Mouse (Mus musculus): ENCODE results near the gene Spsb3. TPM values are rescaled to one million over a fixed set of nuclear protein-coding genes. Genes with fewer than 3 reads are reported as not detected.

Gene Spsb3
- polyA plus RNA-seq, 1 experiment: 77.8 TPM

- no peak for DNase-seq (ENCODE audit: low read depth)
These were observed 9.3 kb downstream of the Spsb3 start for GRCm38 (mm10) chr17:24895571-24896240.

GRCm38 (mm10) chr17:24896241-24896992, 10.0 kb downstream of the Spsb3 start, which contains the start of gene Nme3:
Gene Nme3 (plus strand): TSS chr17:24896500.
- DNase-seq (ENCODE audit: low read depth): no peak

GRCm38 (mm10) chr17:24896993-24897269, 10.5 kb downstream of the Spsb3 start:
- DNase-seq (ENCODE audit: low read depth): no peak

GRCm38 (mm10) chr17:24897600-24897999, 11.2 kb downstream of the Spsb3 start:
- DNase-seq (ENCODE audit: low read depth): no peak

GRCm38 (mm10) chr17:24898041-24898854, 11.8 kb downstream of the Spsb3 start:
- DNase-seq (ENCODE audit: low read depth): no peak

- DNase-seq (ENCODE audit: low read depth): no peak
These were observed 12.7 kb downstream of the Spsb3 start for GRCm38 (mm10) chr17:24899153-24899552.

- no peak for DNase-seq (ENCODE audit: low read depth)
These were observed 13.6 kb downstream of the Spsb3 start for GRCm38 (mm10) chr17:24900014-24900413.

GRCm38 (mm10) chr17:24902124-24902523, 15.7 kb downstream of the Spsb3 start:
- DNase-seq (ENCODE audit: low read depth): no peak

- DNase-seq (ENCODE audit: low read depth): no peak
These were observed 16.4 kb downstream of the Spsb3 start for GRCm38 (mm10) chr17:24902671-24903474.

GRCm38 (mm10) chr17:24903767-24904166, 17.3 kb downstream of the Spsb3 start:
- no peak for DNase-seq (ENCODE audit: low read depth)

- DNase-seq (ENCODE audit: low read depth): no peak
These were observed 21.1 kb downstream of the Spsb3 start for GRCm38 (mm10) chr17:24907591-24907990.

- no peak for DNase-seq (ENCODE audit: low read depth)
These were observed 27.5 kb downstream of the Spsb3 start for GRCm38 (mm10) chr17:24913984-24914383.

GRCm38 (mm10) chr17:24923246-24923645, 36.8 kb downstream of the Spsb3 start:
- DNase-seq (ENCODE audit: low read depth): no peak

GRCm38 (mm10) chr17:24929506-24929905, 43.1 kb downstream of the Spsb3 start:
- DNase-seq (ENCODE audit: low read depth): no peak

- no peak for DNase-seq (ENCODE audit: low read depth)
These were observed 46.0 kb downstream of the Spsb3 start for GRCm38 (mm10) chr17:24932431-24932830.

- no peak for DNase-seq (ENCODE audit: low read depth)
These were observed 46.7 kb downstream of the Spsb3 start for GRCm38 (mm10) chr17:24933163-24933562.

- DNase-seq (ENCODE audit: low read depth): no peak
These were observed 48.5 kb downstream of the Spsb3 start for GRCm38 (mm10) chr17:24934926-24935325.

GRCm38 (mm10) chr17:24935666-24936065, 49.2 kb downstream of the Spsb3 start:
- DNase-seq (ENCODE audit: low read depth): no peak

GRCm38 (mm10) chr17:24936259-24937237, 50.1 kb downstream of the Spsb3 start, which contains the start of gene Mapk8ip3:
Gene Mapk8ip3 (minus strand): TSS chr17:24936977.
- no peak for DNase-seq (ENCODE audit: low read depth)

- DNase-seq (ENCODE audit: low read depth): no peak
These were observed 50.8 kb downstream of the Spsb3 start for GRCm38 (mm10) chr17:24937266-24937665.
